Mouse (Mus musculus) erythroid progenitor cell, adult 5-6 weeks (primary cell): ENCODE data around the gene Nosip. TPM values are rescaled to one million over a fixed set of nuclear protein-coding genes. Genes with fewer than 3 reads are reported as not detected.
"Not testable (repeated sequence)": the region's sequence is repeated elsewhere in the genome, so short reads cannot be mapped to it uniquely, and the experiment has no call there.

ENCODE experiments used
- ATAC-seq: replicated peaks from 2 replicates; pipeline ENCODE4 v1.8.0; 2016; ENCODE audit warnings: moderate number of reproducible peaks, mild to moderate bottlenecking, moderate TSS enrichment, inconsistent platforms; ENCODE audit not compliant: poor library complexity, low FRiP score, severe bottlenecking
- total RNA-seq, 2 experiments: library from RNA; stranded (forward) in 1 of 2; stranded (reverse) in 1 of 2; fragments of 150-400 nt in 1 of 2; fragments of 186-747, 209-891 nt in 1 of 2; gene quantifications; 2 replicates each; pipeline versions ENCODE4 v1.2.3 to v1.2.4; 2015 to 2017; ENCODE audit warnings: low replicate concordance in 2 of 2

The Nosip gene
- total RNA-seq (2015; ENCODE audit: low replicate concordance) (24.5 and 30.6 TPM in 2 replicates), total RNA-seq (2017; ENCODE audit: low replicate concordance) (32.7 and 54.0 TPM in 2 replicates)

GRCm38 (mm10) chr7:45062239-45062835 is at the start of gene Nosip, which contains the start of gene Prrg2:
Gene Nosip (plus strand): TSS chr7:45062429.
Gene Prrg2 (minus strand): TSS chr7:45062677.
- ATAC-seq, result peak; percentile 96

- ATAC-seq, result no peak
Measured at GRCm38 (mm10) chr7:45012824-45013223, 49.4 kb upstream of the Nosip start.

DNA sequence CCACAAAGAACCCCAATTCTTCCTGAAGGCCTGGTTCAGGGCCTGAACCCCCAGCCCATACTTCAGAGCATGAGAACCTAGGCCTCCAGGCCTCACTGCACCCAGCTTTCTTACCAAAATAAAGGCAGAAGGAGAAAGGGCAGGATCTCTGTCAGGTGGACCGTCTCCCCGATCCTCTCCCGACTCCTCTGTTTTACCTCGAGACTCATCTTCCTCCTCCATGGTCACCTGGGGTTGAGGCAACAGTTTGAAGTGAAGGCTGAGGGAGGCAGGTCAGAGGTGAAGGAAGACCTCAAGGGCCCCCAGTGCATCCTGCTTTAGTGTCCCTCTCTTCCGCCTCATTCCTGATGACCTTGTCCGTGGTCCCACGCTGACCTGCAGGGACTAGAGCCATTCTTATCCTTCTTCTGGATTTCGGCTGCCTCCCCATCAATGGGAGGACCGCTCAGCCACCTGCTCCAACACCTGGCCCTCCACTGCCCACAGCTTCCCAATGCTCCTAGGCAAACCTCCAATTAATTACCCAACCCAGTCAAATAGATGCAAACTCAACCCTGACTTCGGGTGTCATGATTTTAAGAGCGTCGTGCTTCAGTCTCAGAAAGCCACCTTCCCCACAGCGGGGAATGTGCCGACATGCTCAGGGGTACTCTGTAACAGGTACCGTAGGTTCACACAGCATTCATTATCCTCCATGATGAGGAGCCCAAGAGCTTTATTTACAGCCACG is 48.7 kb upstream of the Nosip start:
- no peak for ATAC-seq

DNA sequence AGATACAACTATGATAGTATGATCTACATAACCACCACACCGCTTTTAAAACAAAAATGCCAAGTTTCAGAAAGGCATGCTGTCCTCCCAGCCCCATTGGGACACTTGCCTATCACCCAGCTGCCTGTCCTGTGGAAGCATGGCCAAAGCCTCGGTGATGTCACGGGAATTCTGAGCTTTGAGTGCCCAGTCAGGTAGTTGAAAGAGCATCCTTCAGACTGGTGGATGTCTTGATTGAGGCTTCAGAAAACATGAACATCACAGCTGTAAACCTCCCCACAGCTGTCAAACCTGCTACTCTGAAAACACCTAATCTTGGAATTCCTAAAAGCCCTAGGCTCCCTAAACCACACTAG is 48.2 kb upstream of the Nosip start:
- ATAC-seq, result no peak

DNA sequence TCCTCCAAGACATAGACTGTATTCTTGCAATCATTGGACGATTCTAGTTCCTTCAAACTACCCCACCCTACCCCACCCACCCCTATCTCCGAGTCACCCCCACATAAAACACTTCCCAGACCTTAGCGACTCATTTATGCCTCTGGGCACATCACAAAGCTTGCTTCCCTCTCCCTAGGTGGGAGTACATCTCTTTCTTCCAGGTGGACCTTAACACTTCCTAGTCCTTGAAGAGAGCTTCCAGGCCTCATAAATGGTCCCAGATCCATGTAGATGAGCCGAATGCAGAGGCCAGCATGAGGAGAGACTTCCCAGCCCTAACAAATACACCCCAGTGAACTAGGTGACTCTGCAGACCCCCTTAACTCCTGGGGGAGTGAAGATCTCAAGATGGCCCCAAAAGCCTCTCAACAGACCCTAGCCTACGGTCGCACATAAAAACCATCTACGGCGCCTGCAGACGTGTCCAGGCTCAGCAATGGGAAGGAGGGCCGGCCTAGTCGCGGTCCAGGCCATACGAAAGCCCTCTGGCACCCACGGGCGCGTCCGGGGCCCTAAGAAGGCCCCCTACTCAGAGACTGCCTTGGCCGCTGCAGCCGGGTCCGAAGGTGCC is 46.8 kb upstream of the Nosip start:
- no peak for ATAC-seq

DNA sequence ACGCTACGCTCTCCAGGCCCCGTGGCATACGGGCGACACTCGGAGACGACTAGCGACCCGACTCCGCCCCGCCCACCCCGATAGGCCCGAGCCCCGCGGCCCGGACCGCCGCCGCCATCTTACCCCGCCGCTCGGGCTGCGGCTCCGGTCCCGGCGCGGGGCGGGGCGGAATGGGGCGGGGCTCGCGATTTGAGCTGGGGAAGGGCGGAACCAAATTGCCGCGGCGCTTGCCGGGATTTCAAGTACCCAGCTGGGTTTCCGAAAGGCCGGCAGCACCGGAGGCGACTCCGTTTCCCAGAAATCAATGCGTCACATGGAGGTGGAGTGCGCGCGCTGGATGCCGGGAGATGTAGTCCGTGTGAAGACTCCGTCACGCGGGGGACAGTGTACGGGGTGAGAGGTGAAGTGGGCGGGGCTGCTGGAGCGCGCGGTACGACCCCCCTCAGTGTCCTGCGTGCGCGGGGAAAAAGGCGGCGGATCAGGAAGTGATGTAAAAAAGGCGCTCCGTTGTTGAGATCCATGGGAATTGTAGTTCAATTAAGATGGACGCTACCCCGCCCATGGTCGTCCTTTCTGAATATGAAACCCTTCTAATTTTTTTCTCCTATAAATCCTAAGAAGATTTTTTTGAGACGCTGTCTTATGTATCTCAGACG is 46.1 kb upstream of the Nosip start, which contains the start of gene Scaf1:
TSS of gene Scaf1 (minus strand) at position 407 of the 656 bp plus-strand sequence.
- ATAC-seq, result peak; percentile 75

GRCm38 (mm10) chr7:45016761-45017160 is 45.5 kb upstream of the Nosip start:
- ATAC-seq, result no peak

- ATAC-seq, result peak; percentile 75
Measured at GRCm38 (mm10) chr7:45017242-45018061, 44.8 kb upstream of the Nosip start, which contains the start of gene Rras. Gene Rras (plus strand): TSS chr7:45017961.

- ATAC-seq, result no peak
Measured at GRCm38 (mm10) chr7:45019031-45019571, 43.1 kb upstream of the Nosip start.

GRCm38 (mm10) chr7:45020225-45020624 is 42.0 kb upstream of the Nosip start:
- ATAC-seq, result no peak

GRCm38 (mm10) chr7:45023711-45024110 is 38.5 kb upstream of the Nosip start:
- ATAC-seq, result not testable (repeated sequence)

DNA sequence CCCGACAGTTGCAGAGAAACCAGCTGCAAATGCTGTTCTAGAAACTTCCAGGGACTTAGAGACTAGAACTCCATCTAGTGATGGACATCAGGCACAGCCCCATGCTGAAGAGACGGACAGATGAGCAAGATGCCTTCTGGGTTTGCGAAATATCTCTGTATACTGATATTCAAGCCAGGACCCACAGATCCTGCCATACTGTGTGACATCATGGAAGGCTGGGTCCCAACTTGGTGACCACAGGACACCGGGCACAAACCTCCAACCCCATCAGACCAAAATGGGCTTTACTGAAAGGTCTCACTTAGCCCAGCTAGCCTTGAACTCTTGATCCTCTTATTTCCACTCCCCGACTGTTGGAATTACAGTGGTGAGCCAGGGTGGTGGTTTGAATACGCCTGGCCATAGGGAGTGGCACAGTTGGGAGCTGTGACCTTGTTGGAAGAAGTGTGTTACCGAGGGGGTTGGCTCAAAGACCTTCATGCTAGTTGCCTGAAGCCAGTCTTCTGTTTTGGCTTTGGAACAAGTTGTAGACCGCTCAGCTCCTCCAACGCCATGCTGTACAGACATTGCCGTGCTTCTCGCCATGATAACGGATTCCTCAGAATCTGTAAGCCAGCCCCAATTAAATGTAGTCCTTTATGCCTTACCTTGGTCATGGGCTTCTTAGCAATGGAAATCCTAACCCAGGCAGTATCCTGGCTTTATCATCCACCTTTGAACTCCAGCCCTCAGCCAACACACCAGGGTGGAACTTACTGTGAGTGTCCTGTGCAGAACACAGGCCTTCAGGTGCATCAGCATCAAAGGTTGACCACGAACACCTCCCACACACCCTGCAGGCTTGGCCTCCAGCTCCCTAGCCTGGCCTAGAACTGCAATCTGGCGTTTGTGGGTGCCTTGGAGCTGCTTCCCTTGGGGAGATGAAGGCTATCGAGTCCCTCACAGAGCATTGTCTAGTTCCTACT is 37.7 kb upstream of the Nosip start:
- no peak for ATAC-seq

GRCm38 (mm10) chr7:45025601-45026220 is 36.5 kb upstream of the Nosip start:
- no peak for ATAC-seq

DNA sequence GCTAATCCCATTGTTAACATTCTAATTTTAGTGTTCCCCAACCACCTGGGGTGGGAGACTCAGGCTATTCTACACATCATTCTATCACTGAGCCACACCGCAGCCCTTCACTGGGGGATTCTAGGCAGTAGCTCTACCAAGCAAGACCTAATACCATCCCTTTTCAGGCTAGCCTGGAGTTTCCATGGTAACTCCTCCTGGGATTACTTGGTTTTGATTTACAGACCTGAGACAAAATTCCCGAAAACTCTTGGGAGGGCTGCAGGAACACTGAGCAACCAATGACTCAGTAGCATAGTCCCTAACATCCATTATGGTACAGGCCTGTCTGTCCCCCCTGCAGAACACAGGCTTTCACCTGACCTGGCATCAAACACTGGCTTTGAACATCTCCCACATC is 36.0 kb upstream of the Nosip start:
- no peak for ATAC-seq

DNA sequence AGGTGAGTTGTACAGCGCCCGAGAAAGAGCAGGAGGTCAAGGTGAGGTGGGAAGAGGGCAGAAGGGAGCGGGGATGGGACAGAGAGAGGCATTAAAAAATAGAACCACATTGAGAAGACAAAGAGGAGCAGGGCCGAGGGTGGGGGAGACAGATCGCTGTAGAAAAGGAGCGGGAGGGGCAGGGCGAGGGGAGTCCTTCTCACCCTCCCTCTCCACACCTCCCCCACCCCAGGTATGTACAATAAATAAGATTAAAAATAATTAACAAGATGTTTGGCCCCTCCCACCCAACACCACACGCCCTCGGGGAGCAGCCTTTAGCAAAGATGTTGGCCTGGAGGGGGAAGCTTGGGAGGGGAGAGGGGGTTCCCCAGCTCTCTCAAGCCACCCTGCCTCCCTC is 34.5 kb upstream of the Nosip start:
- no peak for ATAC-seq

DNA sequence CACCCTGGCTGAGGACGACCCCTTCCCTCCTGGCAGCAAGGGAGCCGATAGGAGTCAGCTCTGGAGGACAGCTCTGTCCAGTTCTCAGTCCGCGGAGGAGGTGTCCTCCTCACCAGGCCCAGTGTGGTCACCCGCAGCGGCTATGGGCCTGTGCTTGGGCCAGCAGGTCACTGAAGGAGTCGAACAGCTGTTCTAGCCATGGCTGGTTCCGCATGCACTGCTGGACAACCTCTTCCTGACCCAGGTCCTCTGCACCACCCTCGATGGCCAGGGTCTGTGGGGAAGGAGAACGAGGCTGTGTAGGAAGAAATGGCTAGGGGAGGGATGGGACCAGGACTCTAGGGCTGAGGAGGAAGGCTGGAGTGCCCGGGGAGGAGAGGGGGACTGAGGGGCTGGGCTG is 33.9 kb upstream of the Nosip start:
- no peak for ATAC-seq

DNA sequence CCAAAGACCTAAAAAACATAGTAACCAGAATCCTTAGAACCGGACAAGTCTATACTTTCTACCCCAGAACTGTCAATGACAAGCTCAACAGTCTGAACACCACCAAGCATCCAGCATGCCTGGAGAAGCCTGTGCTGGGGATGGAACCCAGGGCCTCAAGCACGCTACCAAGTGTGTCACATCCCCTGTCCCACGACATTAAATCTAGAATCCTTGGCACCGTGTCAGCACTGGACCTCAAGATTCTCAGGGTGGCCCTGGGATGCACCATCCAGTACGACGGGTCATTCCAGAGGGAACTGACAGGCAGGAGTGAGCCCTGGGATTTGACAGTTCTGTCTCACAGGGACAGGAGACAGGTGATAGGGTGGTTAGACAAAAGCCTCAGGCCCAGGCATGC is 32.2 kb upstream of the Nosip start:
- ATAC-seq, result no peak

DNA sequence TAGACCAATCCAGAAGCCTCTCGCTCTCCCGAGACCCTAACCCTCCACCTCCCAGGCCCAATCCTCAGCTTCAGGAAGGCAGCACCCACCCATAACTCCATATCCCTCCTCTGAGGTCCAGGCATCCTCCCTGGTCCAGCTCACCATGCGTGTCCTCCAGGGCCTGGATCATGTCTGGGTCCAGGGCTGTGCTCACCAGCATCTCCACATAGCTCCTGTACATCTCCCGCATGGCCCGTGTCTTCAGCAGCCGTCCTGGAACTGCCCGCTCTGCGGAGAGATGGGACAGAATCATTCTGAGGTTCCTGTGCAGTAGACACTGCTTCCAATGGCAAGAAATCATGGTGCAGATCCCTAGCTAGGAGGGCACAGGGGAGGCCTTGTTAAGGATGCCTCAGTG is 31.4 kb upstream of the Nosip start:
- no peak for ATAC-seq
